In the genomic region with DNA sequence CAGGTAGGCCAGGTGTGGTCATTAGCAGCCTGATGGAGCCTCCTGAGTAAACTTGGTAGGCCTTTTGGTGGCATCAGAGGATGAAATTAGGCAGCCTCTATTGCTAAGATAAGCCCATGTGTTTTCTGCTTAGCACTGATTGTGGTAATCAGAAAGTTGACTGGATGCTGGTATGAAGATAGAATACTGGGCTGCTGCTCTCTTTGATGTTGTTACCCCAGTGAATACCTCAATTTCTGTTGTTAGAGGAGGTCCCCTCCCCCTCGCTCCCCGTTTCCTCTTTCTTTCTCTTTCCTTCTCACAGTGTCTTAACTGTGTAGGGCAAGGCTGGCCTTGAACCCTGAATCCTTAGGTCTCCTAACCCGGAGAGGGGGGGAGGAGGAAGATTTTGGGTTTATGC, we compare ENCODE assay signal across 20 mouse cellular contexts. TPM values are rescaled to one million over a fixed set of nuclear protein-coding genes. Genes with fewer than 3 reads are reported as not detected.
DNase-seq lines count a peak whose midpoint lies in the region; ATAC-seq lines count a peak whose summit lies in the region.
"Had no signal": no experiment of that assay in that cellular context is flagged by ENCODE, and none has a peak within 500 bp of the region (broad histone marks: within the 10 kb centered on the region; RNA-seq: fewer than 3 reads in every experiment).

No protein-coding gene starts in this region.

- H3K4me3 ChIP-seq in midbrain, embryonic 16.5 days (ENCODE audit: low read depth, low read length): no peak overlapping the region
- H3K4me3 ChIP-seq: embryonic facial prominence, embryonic 10.5 days; limb, embryonic 12.5 days; midbrain, embryonic 12.5 days; neural tube, embryonic 12.5 days had no signal

- H3K36me3 ChIP-seq in midbrain, embryonic 16.5 days (ENCODE audit: control insufficient read depth, insufficient read depth, low read length): no peaks in the 10 kb centered on the region

- H3K4me2 ChIP-seq in midbrain, embryonic 16.5 days (ENCODE audit: low read length): no peak overlapping the region
- H3K4me2 ChIP-seq: limb, embryonic 12.5 days; midbrain, embryonic 12.5 days; neural tube, embryonic 12.5 days had no signal

- H3K27me3 ChIP-seq in midbrain, embryonic 16.5 days (ENCODE audit: control insufficient read depth, insufficient read depth, low read depth, low read length): no peaks in the 10 kb centered on the region
- H3K27me3 ChIP-seq: limb, embryonic 12.5 days; midbrain, embryonic 12.5 days; neural tube, embryonic 12.5 days had no signal

- H3K9me3 ChIP-seq in midbrain, embryonic 16.5 days (replicated peaks; ENCODE audit: control insufficient read depth, low read length, poor library complexity, severe bottlenecking): no peaks in the 10 kb centered on the region
- H3K9me3 ChIP-seq: embryonic facial prominence, embryonic 10.5 days; limb, embryonic 12.5 days; midbrain, embryonic 12.5 days; neural tube, embryonic 12.5 days had no signal

- DNase-seq in lung, postnatal 36 days: peak; percentile 13
- DNase-seq in lung, postnatal 25 days (ENCODE audit: low spot score): no peak
- peak; percentile 30 for DNase-seq in MEL-GATA-1-ER (ENCODE audit: extremely low read depth, low read depth)
- DNase-seq in induced T-regulatory cell, adult 2 months (ENCODE audit: low read depth): peak; percentile 41
- DNase-seq in naive thymus-derived CD4-positive, alpha-beta T cell, adult 2 months (ENCODE audit: low read depth): peak; percentile 50
- DNase-seq in adrenal gland, postnatal 10 days: no peak
- no peak for DNase-seq in left cerebral cortex, adult 9 months (ENCODE audit: low spot score in 2 of 2)
- DNase-seq: adrenal gland, adult 2 months; cerebellum, adult 9-11 months; heart, adult 18-20 months; kidney, postnatal 14 days; retina, postnatal 1 day had no signal

- no peak overlapping the region for H3K9ac ChIP-seq in midbrain, embryonic 16.5 days (ENCODE audit: low read depth, low read length)
- H3K9ac ChIP-seq: limb, embryonic 12.5 days; midbrain, embryonic 12.5 days; neural tube, embryonic 12.5 days had no signal

- peaks cover 16% of the 10 kb centered on the region for H3K4me1 ChIP-seq in midbrain, embryonic 16.5 days (ENCODE audit: control insufficient read depth, insufficient read depth, low read length)

- no peak overlapping the region for H3K27ac ChIP-seq in midbrain, embryonic 16.5 days (ENCODE audit: low read length)
- H3K27ac ChIP-seq: embryonic facial prominence, embryonic 10.5 days; limb, embryonic 12.5 days; midbrain, embryonic 12.5 days; neural tube, embryonic 12.5 days; stomach, postnatal 0 days had no signal

- WGBS in midbrain, embryonic 16.5 days: 89% methylated on average over 3 of the region's 3 CpGs

- no peak for ATAC-seq in midbrain, embryonic 16.5 days
- ATAC-seq: intestine, postnatal 0 days; lung, postnatal 0 days had no signal

RNA-seq across cellular contexts. Expression of a gene that starts 11.5 kb away (rescaled TPM):
- total RNA-seq in adrenal gland, postnatal 10 days (2021): 10 to 100 TPM; 54.4 to 67.4 TPM
- polyA plus RNA-seq in midbrain, embryonic 16.5 days (2015; fragmentation: Nextera tagmentation; extraction: Ambion mirVana): 228 and 245 TPM in 2 replicates

RNA-seq across cellular contexts. Expression of a gene that starts 32.4 kb away (rescaled TPM):
- total RNA-seq in adrenal gland, postnatal 10 days (2021): 10 to 100 TPM; 14.8 to 21.1 TPM
- 51.9 and 54.0 TPM in 2 replicates for polyA plus RNA-seq in midbrain, embryonic 16.5 days (2015; fragmentation: Nextera tagmentation; extraction: Ambion mirVana)

RNA-seq across cellular contexts. Expression of a gene that starts 45.5 kb away (rescaled TPM):
- 10 to 100 TPM; 79.1 to 94.7 TPM for total RNA-seq in adrenal gland, postnatal 10 days (2021)
- 63.2 and 64.5 TPM in 2 replicates for polyA plus RNA-seq in midbrain, embryonic 16.5 days (2015; fragmentation: Nextera tagmentation; extraction: Ambion mirVana)

RNA-seq across cellular contexts. Expression of a gene that starts 58.7 kb away (rescaled TPM):
- 10 to 100 TPM; 48.3 to 63.4 TPM for total RNA-seq in adrenal gland, postnatal 10 days (2021)
- 65.5 and 69.1 TPM in 2 replicates for polyA plus RNA-seq in midbrain, embryonic 16.5 days (2015; fragmentation: Nextera tagmentation; extraction: Ambion mirVana)

Comparison
In these comparisons a context has a peak if more than half of its experiments do, and no peak if none do; other contexts are left out.
1. DNase-seq: peak in lung, postnatal 36 days (single experiment), MEL-GATA-1-ER (single experiment), induced T-regulatory cell, adult 2 months (single experiment) and naive thymus-derived CD4-positive, alpha-beta T cell, adult 2 months (single experiment); none in lung, postnatal 25 days (single experiment), adrenal gland, postnatal 10 days (single experiment) and left cerebral cortex, adult 9 months (0 of 2).